36 mouse cellular contexts compared by ENCODE assay signal in genomic region chr14:122486611-122487010, GRCm38 (mm10). TPM values are rescaled to one million over a fixed set of nuclear protein-coding genes. Genes with fewer than 3 reads are reported as not detected.
DNase-seq lines count a peak whose midpoint lies in the region; ATAC-seq lines count a peak whose summit lies in the region.
"Had no signal": no experiment of that assay in that cellular context is flagged by ENCODE, and none has a peak within 500 bp of the region (broad histone marks: within the 10 kb centered on the region; RNA-seq: fewer than 3 reads in every experiment).

No protein-coding gene starts in this region.

- H3K27ac ChIP-seq in heart, embryonic 10.5 days = no peak overlapping the region
- no peak overlapping the region for H3K27ac ChIP-seq in limb, embryonic 11.5 days (replicated peaks; ENCODE audit: low read depth, low read length)
- H3K27ac ChIP-seq in limb, embryonic 10.5 days = no peak overlapping the region
- H3K27ac ChIP-seq: forebrain, embryonic 10.5 days; gastrocnemius, adult 2 months; kidney, postnatal 0 days; limb, embryonic 13.5 days; liver, embryonic 12.5 days; midbrain, embryonic 12.5 days; neural tube, embryonic 12.5 days had no signal

- WGBS in heart, embryonic 10.5 days = 23% methylated on average over 1 of the region's 1 CpGs
- 0% methylated on average over 1 of the region's 1 CpGs for WGBS in limb, embryonic 11.5 days
- WGBS in limb, embryonic 10.5 days = 2% methylated on average over 1 of the region's 1 CpGs

- no peak overlapping the region for H3K9ac ChIP-seq in limb, embryonic 11.5 days (ENCODE audit: low read length)
- H3K9ac ChIP-seq: limb, embryonic 13.5 days; liver, embryonic 12.5 days; midbrain, embryonic 12.5 days; neural tube, embryonic 12.5 days had no signal

- 0 out of 2 replicates have a peak, but pooled peaks cover 5% of the 10 kb centered on the region for H3K4me1 ChIP-seq in heart, embryonic 10.5 days
- peaks cover 36% of the 10 kb centered on the region for H3K4me1 ChIP-seq in limb, embryonic 11.5 days (ENCODE audit: control insufficient read depth, insufficient read depth, low read length)
- H3K4me1 ChIP-seq in limb, embryonic 10.5 days = peaks cover 83% of the 10 kb centered on the region

- H3K4me2 ChIP-seq in limb, embryonic 11.5 days (ENCODE audit: low read depth, severe bottlenecking) = no peak overlapping the region
- H3K4me2 ChIP-seq: limb, embryonic 13.5 days; liver, embryonic 12.5 days had no signal

- no peak overlapping the region for H3K4me3 ChIP-seq in heart, embryonic 10.5 days
- no peak overlapping the region for H3K4me3 ChIP-seq in limb, embryonic 11.5 days (ENCODE audit: low read depth, low read length)
- no peak overlapping the region for H3K4me3 ChIP-seq in limb, embryonic 10.5 days
- H3K4me3 ChIP-seq: gastrocnemius, adult 2 months; limb, embryonic 13.5 days; liver, embryonic 12.5 days; midbrain, embryonic 12.5 days; neural tube, embryonic 12.5 days had no signal

- no peaks in the 10 kb centered on the region for H3K36me3 ChIP-seq in heart, embryonic 10.5 days
- no peaks in the 10 kb centered on the region for H3K36me3 ChIP-seq in limb, embryonic 11.5 days (ENCODE audit: control insufficient read depth, insufficient read depth, low read length)
- H3K36me3 ChIP-seq in limb, embryonic 10.5 days = no peaks in the 10 kb centered on the region
- H3K36me3 ChIP-seq: forebrain, embryonic 10.5 days; limb, embryonic 13.5 days; liver, embryonic 12.5 days; midbrain, embryonic 12.5 days; neural tube, embryonic 12.5 days had no signal

- no peaks in the 10 kb centered on the region for H3K9me3 ChIP-seq in heart, embryonic 10.5 days
- no peaks in the 10 kb centered on the region for H3K9me3 ChIP-seq in limb, embryonic 11.5 days (ENCODE audit: control insufficient read depth, low read length)
- no peaks in the 10 kb centered on the region for H3K9me3 ChIP-seq in limb, embryonic 10.5 days (replicated peaks)
- H3K9me3 ChIP-seq: forebrain, embryonic 10.5 days; limb, embryonic 13.5 days; liver, embryonic 12.5 days; midbrain, embryonic 12.5 days; neural tube, embryonic 12.5 days had no signal

- peaks cover 99% of the 10 kb centered on the region for H3K27me3 ChIP-seq in heart, embryonic 10.5 days (ENCODE audit: insufficient read depth, poor library complexity, severe bottlenecking)
- peaks cover 38% of the 10 kb centered on the region for H3K27me3 ChIP-seq in limb, embryonic 11.5 days (ENCODE audit: control insufficient read depth, insufficient read depth, low read length)
- peaks cover 83% of the 10 kb centered on the region for H3K27me3 ChIP-seq in limb, embryonic 10.5 days (ENCODE audit: low read depth, poor library complexity, severe bottlenecking)
- H3K27me3 ChIP-seq: Patski had no signal

- ATAC-seq in limb, embryonic 11.5 days (ENCODE audit: insufficient number of reproducible peaks, low FRiP score, low TSS enrichment, low read depth) = no peak
- ATAC-seq: liver, embryonic 12.5 days; Patski had no signal

- DNase-seq in heart, embryonic 10.5 days (ENCODE audit: low spot score) = peak; percentile 5
- no peak for DNase-seq in heart, adult 8-10 months (ENCODE audit: low spot score)
- DNase-seq in limb, embryonic 11.5 days (ENCODE audit: low spot score) = peak; percentile 23
- no peak for DNase-seq in limb, embryonic 10.5 days (ENCODE audit: low spot score)
- DNase-seq in NIH3T3 (ENCODE audit: low read depth) = peak; percentile 9
- peak; percentile 25 for DNase-seq in embryo, embryonic 9.5 days (ENCODE audit: extremely low spot score)
- DNase-seq in testis, postnatal 14 days (ENCODE audit: low spot score) = no peak
- DNase-seq: adrenal gland, postnatal 36 days; cerebellum, adult 11 months; gastrocnemius, adult 2 months; heart, postnatal 4 days; kidney, adult 2 months; lung, adult 18-20 months; lung, postnatal 14 days; right cerebral cortex, adult 18-20 months; right cerebral cortex, postnatal 4 days; thymus, adult 2 months; thymus, postnatal 4 days had no signal

RNA-seq across cellular contexts. Expression of gene Gm10837, which starts 3.8 kb away (rescaled TPM):
- not detected in 2 replicates for polyA plus RNA-seq in heart, embryonic 10.5 days (2016; fragmentation: Nextera tagmentation; extraction: Ambion mirVana)
- total RNA-seq in heart, adult 8-10 months (2022) = not detected
- polyA plus RNA-seq in limb, embryonic 11.5 days (2014; fragmentation: Nextera tagmentation; extraction: Ambion mirVana) = 0.16 and 0.19 TPM in 2 replicates
- not detected in 2 replicates for polyA plus RNA-seq in limb, embryonic 10.5 days (2016; fragmentation: Nextera tagmentation; extraction: Ambion mirVana)
- total RNA-seq: adrenal gland, adult 18-20 months; adrenal gland, postnatal 36 days; gastrocnemius, adult 2 months; gastrocnemius, postnatal 4 days; heart, postnatal 4 days; left cerebral cortex, postnatal 10 days; megakaryocyte progenitor cell, adult 5-6 weeks; monocyte, adult 5-6 weeks had no signal
- polyA plus RNA-seq: embryonic facial prominence, embryonic 11.5 days; frontal cortex, adult 2 months; heart, embryonic 16.5 days; intestine, embryonic 14.5 days; kidney, adult 2 months; kidney, postnatal 0 days; large intestine, adult 2 months; limb, embryonic 13.5 days; liver, embryonic 12.5 days; Patski; stomach, embryonic 14.5 days; thymus, adult 2 months had no signal

RNA-seq across cellular contexts. Expression of gene Zic2, which starts 11.4 kb away (rescaled TPM):
- polyA plus RNA-seq in heart, embryonic 10.5 days (2016; fragmentation: Nextera tagmentation; extraction: Ambion mirVana) = 0.11 TPM in 1 of 2 replicates, not detected in the other
- total RNA-seq in heart, adult 8-10 months (2022) = under 1 TPM in 1 of 4 experiments, not detected in 3; 0.11 TPM
- 5.1 and 5.6 TPM in 2 replicates for polyA plus RNA-seq in limb, embryonic 11.5 days (2014; fragmentation: Nextera tagmentation; extraction: Ambion mirVana)
- polyA plus RNA-seq in limb, embryonic 10.5 days (2016; fragmentation: Nextera tagmentation; extraction: Ambion mirVana) = 5.0 and 5.1 TPM in 2 replicates
- total RNA-seq: adrenal gland, adult 18-20 months; gastrocnemius, adult 2 months; heart, postnatal 4 days; megakaryocyte progenitor cell, adult 5-6 weeks; monocyte, adult 5-6 weeks had no signal
- polyA plus RNA-seq: heart, embryonic 16.5 days; intestine, embryonic 14.5 days; kidney, adult 2 months; kidney, postnatal 0 days; large intestine, adult 2 months; liver, embryonic 12.5 days; stomach, embryonic 14.5 days; thymus, adult 2 months had no signal

RNA-seq across cellular contexts. Expression of gene Zic5, which starts 21.1 kb away (rescaled TPM):
- 0.04 and 0.30 TPM in 2 replicates for polyA plus RNA-seq in heart, embryonic 10.5 days (2016; fragmentation: Nextera tagmentation; extraction: Ambion mirVana)
- not detected for total RNA-seq in heart, adult 8-10 months (2022)
- polyA plus RNA-seq in limb, embryonic 11.5 days (2014; fragmentation: Nextera tagmentation; extraction: Ambion mirVana) = 11.3 and 12.5 TPM in 2 replicates
- polyA plus RNA-seq in limb, embryonic 10.5 days (2016; fragmentation: Nextera tagmentation; extraction: Ambion mirVana) = 13.8 and 14.9 TPM in 2 replicates
- total RNA-seq: adrenal gland, adult 18-20 months; adrenal gland, postnatal 36 days; gastrocnemius, adult 2 months; gastrocnemius, postnatal 4 days; heart, postnatal 4 days; megakaryocyte progenitor cell, adult 5-6 weeks had no signal
- polyA plus RNA-seq: heart, embryonic 16.5 days; intestine, embryonic 14.5 days; kidney, adult 2 months; large intestine, adult 2 months; liver, embryonic 12.5 days; stomach, embryonic 14.5 days; thymus, adult 2 months had no signal

RNA-seq across cellular contexts. Expression of gene Gm5089, which starts 35.7 kb away (rescaled TPM):
- polyA plus RNA-seq in heart, embryonic 10.5 days (2016; fragmentation: Nextera tagmentation; extraction: Ambion mirVana) = not detected in 2 replicates
- total RNA-seq in heart, adult 8-10 months (2022) = not detected
- 0.24 and 0.33 TPM in 2 replicates for polyA plus RNA-seq in limb, embryonic 11.5 days (2014; fragmentation: Nextera tagmentation; extraction: Ambion mirVana)
- polyA plus RNA-seq in limb, embryonic 10.5 days (2016; fragmentation: Nextera tagmentation; extraction: Ambion mirVana) = 0.36 and 0.56 TPM in 2 replicates
- total RNA-seq: adrenal gland, adult 18-20 months; adrenal gland, postnatal 36 days; gastrocnemius, adult 2 months; gastrocnemius, postnatal 4 days; heart, postnatal 4 days; megakaryocyte progenitor cell, adult 5-6 weeks; monocyte, adult 5-6 weeks had no signal
- polyA plus RNA-seq: embryonic facial prominence, embryonic 11.5 days; heart, embryonic 16.5 days; intestine, embryonic 14.5 days; kidney, adult 2 months; kidney, postnatal 0 days; large intestine, adult 2 months; liver, embryonic 12.5 days; Patski; stomach, embryonic 14.5 days; thymus, adult 2 months had no signal

RNA-seq across cellular contexts. Expression of gene Pcca, which starts 47.5 kb away (rescaled TPM):
- 27.6 and 32.1 TPM in 2 replicates for polyA plus RNA-seq in heart, embryonic 10.5 days (2016; fragmentation: Nextera tagmentation; extraction: Ambion mirVana)
- 100 to 1,000 TPM in 3 of 4 experiments, 10 to 100 TPM in 1; 88.8 to 117 (median 110) TPM for total RNA-seq in heart, adult 8-10 months (2022)
- polyA plus RNA-seq in limb, embryonic 11.5 days (2014; fragmentation: Nextera tagmentation; extraction: Ambion mirVana) = 36.4 and 38.8 TPM in 2 replicates
- 32.4 and 35.8 TPM in 2 replicates for polyA plus RNA-seq in limb, embryonic 10.5 days (2016; fragmentation: Nextera tagmentation; extraction: Ambion mirVana)

Comparison
In these comparisons a context has a peak if more than half of its experiments do, and no peak if none do; other contexts are left out.
1. DNase-seq: peak in heart, embryonic 10.5 days (single experiment), limb, embryonic 11.5 days (single experiment), NIH3T3 (single experiment) and embryo, embryonic 9.5 days (single experiment); none in heart, adult 8-10 months (single experiment), limb, embryonic 10.5 days (single experiment) and testis, postnatal 14 days (single experiment).